Mouse (Mus musculus) testis, adult 2 months (tissue): ENCODE data around the gene Cmss1.

Source experiments
- CTCF ChIP-seq: fragments of 200-500 bp; IDR thresholded peaks from 2 replicates; pipeline ENCODE4 v1.5.1; 2012; ENCODE audit warnings: low read depth, mild to moderate bottlenecking, inconsistent platforms, low read length, moderate library complexity; ENCODE audit not compliant: control insufficient read depth, insufficient read depth, insufficient replicate concordance
- POLR2A ChIP-seq: fragments of 200-500 bp; IDR thresholded peaks from 2 replicates; pipeline ENCODE4 v1.6.1; 2012; ENCODE audit warnings: low read depth, mild to moderate bottlenecking, inconsistent platforms, low read length, moderate library complexity; ENCODE audit not compliant: control insufficient read depth

DNA sequence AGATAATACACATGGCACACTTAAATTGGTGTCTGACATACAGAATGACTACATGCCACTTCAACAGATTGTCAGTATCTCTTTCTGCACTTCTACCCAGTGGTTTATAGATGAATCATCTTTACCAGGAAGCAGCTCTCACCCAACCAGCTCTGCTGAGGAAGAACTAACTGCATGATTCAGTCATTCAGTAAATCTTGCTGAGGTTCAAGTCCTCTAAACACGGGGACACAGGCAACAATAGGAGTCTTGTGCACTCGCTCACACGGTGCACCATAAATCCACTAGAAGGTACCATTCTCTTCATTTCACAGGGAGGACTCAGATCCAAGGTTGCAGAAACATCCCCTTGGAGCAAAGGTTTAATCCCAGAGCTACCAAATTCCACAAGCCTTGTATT is 105.8 kb downstream of the Cmss1 start:
- TF ChIP-seq POLR2A (no peak), CTCF (no peak)
